Mouse (Mus musculus) midbrain, embryonic 14.5 days (tissue): ENCODE measurements around the gene Gm17651. TPM values are rescaled to one million over a fixed set of nuclear protein-coding genes. Genes with fewer than 3 reads are reported as not detected.

ENCODE experiments used
- ATAC-seq: fragments of 200-750 bp; cut with Nextera tagmentation; 2 replicates; pipeline ENCODE4 v1.8.0; 2017; ENCODE audit warnings: moderate number of reproducible peaks, moderate library complexity; ENCODE audit not compliant: low FRiP score, low TSS enrichment
- DNase-seq: peaks from one replicate; pipeline ENCODE4 v3.0.0-alpha.2; 2015
- H3K27ac ChIP-seq: fragments of 300-500 bp; sonication (generic); replicated peaks from 2 replicates; pipeline ENCODE4 v1.5.1; 2014; ENCODE audit warnings: mild to moderate bottlenecking, low read depth, low read length, moderate library complexity
- H3K27me3 ChIP-seq: fragments of 300-500 bp; sonication (generic); 2 replicates; pipeline ENCODE4 v1.6.1; 2014; ENCODE audit warnings: low read length, control low read depth, mixed read lengths; ENCODE audit not compliant: control insufficient read depth, insufficient read depth
- H3K36me3 ChIP-seq: fragments of 300-500 bp; sonication (generic); 2 replicates; pipeline ENCODE4 v1.6.1; 2014; ENCODE audit warnings: low read length, control low read depth; ENCODE audit not compliant: control insufficient read depth, insufficient read depth
- H3K4me1 ChIP-seq: fragments of 300-500 bp; sonication (generic); 2 replicates; pipeline ENCODE4 v1.6.1; 2014; ENCODE audit warnings: mild to moderate bottlenecking, antibody characterized with exemption, low read length, control low read depth; ENCODE audit not compliant: control insufficient read depth, insufficient read depth
- H3K4me2 ChIP-seq: fragments of 300-500 bp; sonication (generic); 2 replicates; pipeline ENCODE4 v1.6.1; 2014; ENCODE audit warnings: mild to moderate bottlenecking, low read length, moderate library complexity
- H3K4me3 ChIP-seq: fragments of 300-500 bp; sonication (generic); replicated peaks from 2 replicates; pipeline ENCODE4 v1.5.1; 2014; ENCODE audit warnings: low read depth, low read length
- H3K9ac ChIP-seq: fragments of 300-500 bp; sonication (generic); replicated peaks from 2 replicates; pipeline ENCODE4 v1.6.1; 2014; ENCODE audit warnings: mild to moderate bottlenecking, low read length, moderate library complexity
- H3K9me3 ChIP-seq: fragments of 300-500 bp; sonication (generic); 2 replicates; pipeline ENCODE4 v1.6.1; 2016; ENCODE audit warnings: low read length, control low read depth, mixed read lengths; ENCODE audit not compliant: control insufficient read depth
- WGBS: fragments of 180-500 bp; shearing (Covaris S2); extraction: QIAGEN DNeasy Blood & Tissue Kit; methylation state at CpG from one replicate; pipeline ENCODE4 v1.1.7; 2014; 5-methylcytosine and 5-hydroxymethylcytosine counted together
- polyA plus RNA-seq: library from polyadenylated mRNA; unstranded; fragments of >200 nt; fragmentation: Nextera tagmentation; extraction: Ambion mirVana; gene quantifications from 2 replicates; pipeline ENCODE4 v1.2.1, GENCODE M21; 2014

Gene Gm17651
- polyA plus RNA-seq = not detected in 2 replicates

GRCm38 (mm10) chr3:97674644-97675110 is at the start of gene Gm17651:
TSS of gene Gm17651 (minus strand) at chr3:97674694.
- H3K36me3 ChIP-seq = peaks cover 10% of the 10 kb centered on the region
- no peak within 1 kb of the TSS for H3K9ac ChIP-seq
- H3K27me3 ChIP-seq = no peaks in the 10 kb centered on the region
- ATAC-seq (no peak), DNase-seq (no peak)
- H3K4me3 ChIP-seq = no peak within 1 kb of the TSS
- H3K27ac ChIP-seq = no peak within 1 kb of the TSS
- no peaks in the 10 kb centered on the region for H3K9me3 ChIP-seq
- 92% methylated on average over 7 of the region's 7 CpGs for WGBS
- H3K4me2 ChIP-seq = no peak within 1 kb of the TSS
- no peaks in the 10 kb centered on the region for H3K4me1 ChIP-seq

- Histone ChIP-seq H3K4me3 (no peak overlapping the region), H3K27me3 (no peaks in the 10 kb centered on the region), H3K9ac (no peak overlapping the region), H3K4me1 (no peaks in the 10 kb centered on the region), H3K4me2 (no peak overlapping the region), H3K27ac (no peak overlapping the region), H3K9me3 (no peaks in the 10 kb centered on the region; the same call in 1 of the 2 replicates), H3K36me3 (peaks cover 12% of the 10 kb centered on the region)
- WGBS = 85% methylated on average over 9 of the region's 9 CpGs
- ATAC-seq (no peak), DNase-seq (no peak)
Observed at GRCm38 (mm10) chr3:97719116-97719515, 44.6 kb upstream of the Gm17651 start.

- no peak for ATAC-seq
- H3K36me3 ChIP-seq = peaks cover 12% of the 10 kb centered on the region
Observed at GRCm38 (mm10) chr3:97715922-97716321, 41.4 kb upstream of the Gm17651 start.

GRCm38 (mm10) chr3:97710881-97711280 is 36.4 kb upstream of the Gm17651 start:
- Histone ChIP-seq H3K9ac (no peak overlapping the region), H3K4me3 (no peak overlapping the region), H3K27me3 (no peaks in the 10 kb centered on the region), H3K27ac (no peak overlapping the region), H3K36me3 (peaks cover 12% of the 10 kb centered on the region), H3K9me3 (no peaks in the 10 kb centered on the region), H3K4me2 (no peak overlapping the region), H3K4me1 (no peaks in the 10 kb centered on the region)
- no peak for ATAC-seq
- 67% methylated on average over 5 of the region's 5 CpGs for WGBS
- no peak for DNase-seq

More at GRCm38 (mm10) chr3:97715922-97716321, 41.4 kb upstream of the Gm17651 start:
- WGBS = 94% methylated on average over 1 of the region's 1 CpGs
- Histone ChIP-seq H3K27me3 (no peaks in the 10 kb centered on the region), H3K4me1 (no peaks in the 10 kb centered on the region), H3K9ac (no peak overlapping the region), H3K4me3 (no peak overlapping the region), H3K9me3 (no peaks in the 10 kb centered on the region), H3K27ac (no peak overlapping the region), H3K4me2 (no peak overlapping the region)
- no peak for DNase-seq

- Histone ChIP-seq H3K27me3 (no peaks in the 10 kb centered on the region), H3K4me2 (no peak overlapping the region), H3K9ac (no peak overlapping the region), H3K4me3 (no peak overlapping the region), H3K4me1 (no peaks in the 10 kb centered on the region), H3K9me3 (no peaks in the 10 kb centered on the region), H3K36me3 (peaks cover 9% of the 10 kb centered on the region; the same call in 1 of the 2 replicates), H3K27ac (no peak overlapping the region)
- WGBS = 94% methylated on average over 11 of the region's 11 CpGs
- DNase-seq (no peak), ATAC-seq (no peak)
Observed at GRCm38 (mm10) chr3:97710134-97710533, 35.6 kb upstream of the Gm17651 start.

- H3K9me3 ChIP-seq = no peaks in the 10 kb centered on the region
- H3K4me2 ChIP-seq = no peak overlapping the region
- no peak overlapping the region for H3K4me3 ChIP-seq
- DNase-seq (no peak), ATAC-seq (no peak)
- H3K36me3 ChIP-seq = peaks cover 6% of the 10 kb centered on the region
- H3K27me3 ChIP-seq = no peaks in the 10 kb centered on the region
- H3K9ac ChIP-seq = no peak overlapping the region
- 92% methylated on average over 4 of the region's 4 CpGs for WGBS
- no peaks in the 10 kb centered on the region for H3K4me1 ChIP-seq
- no peak overlapping the region for H3K27ac ChIP-seq
Observed at GRCm38 (mm10) chr3:97706561-97706960, 32.1 kb upstream of the Gm17651 start.

- H3K27ac ChIP-seq = no peak overlapping the region
- H3K27me3 ChIP-seq = no peaks in the 10 kb centered on the region
- no peak overlapping the region for H3K4me3 ChIP-seq
Observed at GRCm38 (mm10) chr3:97705508-97705907, 31.0 kb upstream of the Gm17651 start.

DNA sequence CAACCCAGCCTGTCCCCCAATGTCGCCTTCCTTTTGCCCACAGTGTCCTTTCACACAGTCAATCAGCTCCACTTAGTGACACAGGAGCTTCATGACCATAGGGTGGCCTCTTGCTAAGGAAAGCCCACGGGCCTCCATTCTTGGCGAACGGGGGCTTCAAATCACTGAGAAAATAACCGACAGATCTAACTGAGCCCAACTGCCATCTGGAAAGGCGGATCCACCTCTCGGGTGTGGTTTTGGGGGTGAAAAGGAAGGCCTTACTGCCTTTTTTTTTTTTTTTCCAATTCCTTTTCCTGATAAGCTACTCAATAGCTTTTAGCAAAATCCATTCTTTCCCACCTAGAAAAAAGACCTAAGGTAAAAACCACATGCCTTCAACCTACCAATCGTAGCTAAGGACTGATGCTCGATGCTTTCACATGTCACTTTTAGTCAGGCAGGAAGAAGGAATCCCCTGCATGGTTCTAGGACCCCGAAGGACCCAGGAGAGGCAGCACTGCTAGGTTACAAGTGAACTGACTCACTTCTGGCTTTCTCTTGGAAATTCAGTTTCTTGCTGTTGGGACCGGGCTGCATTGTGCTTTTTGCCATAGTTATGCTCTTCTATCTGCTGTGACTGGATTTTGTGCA is 28.1 kb upstream of the Gm17651 start:
- Histone ChIP-seq H3K36me3 (peaks cover 8% of the 10 kb centered on the region), H3K4me1 (no peaks in the 10 kb centered on the region), H3K4me2 (no peak overlapping the region), H3K9ac (no peak overlapping the region), H3K27me3 (no peaks in the 10 kb centered on the region), H3K4me3 (no peak overlapping the region), H3K9me3 (no peaks in the 10 kb centered on the region), H3K27ac (no peak overlapping the region)
- WGBS = 93% methylated on average over 11 of the region's 11 CpGs
- DNase-seq = no peak
- ATAC-seq = no peak

More at GRCm38 (mm10) chr3:97705508-97705907, 31.0 kb upstream of the Gm17651 start:
- DNase-seq = no peak
- H3K9me3 ChIP-seq = no peaks in the 10 kb centered on the region
- no peak overlapping the region for H3K4me2 ChIP-seq
- whole genome bisulfite sequencing = 86% methylated on average over 3 of the region's 3 CpGs
- peaks cover 12% of the 10 kb centered on the region for H3K36me3 ChIP-seq
- no peak overlapping the region for H3K9ac ChIP-seq
- no peaks in the 10 kb centered on the region for H3K4me1 ChIP-seq
- no peak for ATAC-seq

DNA sequence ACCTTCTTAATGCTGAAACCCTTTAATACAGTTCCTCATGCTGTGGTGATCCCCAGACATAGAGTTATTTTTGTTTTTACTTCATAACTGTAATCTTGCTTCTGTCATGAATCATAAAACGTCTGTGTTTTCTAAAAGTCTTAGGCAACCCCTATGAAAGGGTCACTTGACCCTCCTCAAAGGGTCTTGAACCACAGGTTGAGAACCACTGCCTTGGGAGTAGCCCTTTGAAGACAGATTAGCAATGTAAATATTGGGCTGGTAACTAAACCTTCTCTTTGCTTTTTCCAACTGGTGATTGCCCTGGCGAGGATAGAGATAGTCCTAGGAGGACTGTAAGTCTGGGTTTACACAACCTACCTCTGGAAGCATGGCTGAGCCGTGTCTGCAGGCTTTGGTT is 26.7 kb upstream of the Gm17651 start:
- peaks cover 8% of the 10 kb centered on the region for H3K36me3 ChIP-seq
- H3K27ac ChIP-seq = no peak overlapping the region
- no peaks in the 10 kb centered on the region for H3K4me1 ChIP-seq
- no peaks in the 10 kb centered on the region for H3K27me3 ChIP-seq
- H3K9ac ChIP-seq = no peak overlapping the region
- 69% methylated on average over 3 of the region's 3 CpGs for WGBS
- DNase-seq (no peak), ATAC-seq (no peak)
- no peak overlapping the region for H3K4me3 ChIP-seq
- H3K4me2 ChIP-seq = no peak overlapping the region
- no peaks in the 10 kb centered on the region for H3K9me3 ChIP-seq
